Mouse (Mus musculus) heart, embryonic 13.5 days (tissue): ENCODE results near the gene Cdh4. TPM values are rescaled to one million over a fixed set of nuclear protein-coding genes. Genes with fewer than 3 reads are reported as not detected.

ENCODE experiments used
- ATAC-seq: fragments of 200-750 bp; cut with Nextera tagmentation; 2 replicates; pipeline ENCODE4 v1.8.0; 2017; ENCODE audit warnings: moderate TSS enrichment; ENCODE audit not compliant: insufficient number of reproducible peaks, low FRiP score, low TSS enrichment; ENCODE audit errors: extremely low read depth
- H3K27ac ChIP-seq: fragments of 300-500 bp; sonication (generic); replicated peaks from 2 replicates; pipeline ENCODE4 v1.5.1; 2015; ENCODE audit warnings: moderate library complexity, mild to moderate bottlenecking, inconsistent platforms
- H3K27me3 ChIP-seq: fragments of 300-500 bp; sonication (generic); replicated peaks from 2 replicates; pipeline ENCODE4 v1.6.1; 2015; ENCODE audit warnings: mild to moderate bottlenecking, inconsistent platforms
- H3K36me3 ChIP-seq: fragments of 300-500 bp; sonication (generic); 2 replicates; pipeline ENCODE4 v1.6.1; 2015; ENCODE audit warnings: mild to moderate bottlenecking, inconsistent platforms
- H3K4me1 ChIP-seq: fragments of 300-500 bp; sonication (generic); 2 replicates; pipeline ENCODE4 v1.6.1; 2015; ENCODE audit warnings: inconsistent platforms
- H3K4me2 ChIP-seq: fragments of 300-500 bp; sonication (generic); 2 replicates; pipeline ENCODE4 v1.6.1; 2015; ENCODE audit warnings: inconsistent platforms, mild to moderate bottlenecking, moderate library complexity
- H3K4me3 ChIP-seq: fragments of 300-500 bp; sonication (generic); 2 replicates; pipeline ENCODE4 v1.5.1; 2015; ENCODE audit warnings: moderate library complexity, mild to moderate bottlenecking, inconsistent platforms
- H3K9ac ChIP-seq: fragments of 300-500 bp; sonication (generic); 2 replicates; pipeline ENCODE4 v1.6.1; 2015; ENCODE audit warnings: inconsistent platforms, mild to moderate bottlenecking, moderate library complexity
- H3K9me3 ChIP-seq: fragments of 300-500 bp; sonication (generic); 2 replicates; pipeline ENCODE4 v1.6.1; 2016; ENCODE audit warnings: inconsistent platforms
- WGBS: fragments of 180-500 bp; shearing (Covaris S2); methylation state at CpG from one replicate; pipeline ENCODE4 v1.1.7; 2015; ENCODE audit warnings: mixed read lengths; 5-methylcytosine and 5-hydroxymethylcytosine counted together
- polyA plus RNA-seq: library from polyadenylated mRNA; unstranded; fragments of >200 nt; fragmentation: Nextera tagmentation; extraction: Ambion mirVana; gene quantifications from 2 replicates; pipeline ENCODE4 v1.2.1, GENCODE M21; 2015

The Cdh4 gene
- polyA plus RNA-seq, 1 experiment from 2014 or later = 1.4 TPM

GRCm38 (mm10) chr2:179679866-179680265 lies 237.6 kb downstream of the Cdh4 start:
- no peaks in the 10 kb centered on the region for H3K4me1 ChIP-seq
- ATAC-seq = no peak
- H3K9me3 ChIP-seq = no peaks in the 10 kb centered on the region
- WGBS = 58% methylated on average over 5 of the region's 5 CpGs
- no peak overlapping the region for H3K4me3 ChIP-seq
- no peak overlapping the region for H3K9ac ChIP-seq
- peaks cover 12% of the 10 kb centered on the region; the same call in 1 of the 2 replicates for H3K27me3 ChIP-seq
- H3K27ac ChIP-seq = no peak overlapping the region
- H3K36me3 ChIP-seq = no peaks in the 10 kb centered on the region
- H3K4me2 ChIP-seq = no peak overlapping the region

- Histone ChIP-seq H3K4me3 (no peak overlapping the region), H3K9ac (no peak overlapping the region), H3K4me1 (no peaks in the 10 kb centered on the region), H3K36me3 (no peaks in the 10 kb centered on the region), H3K27me3 (peaks cover 12% of the 10 kb centered on the region; the same call in 1 of the 2 replicates), H3K9me3 (no peaks in the 10 kb centered on the region), H3K4me2 (no peak overlapping the region), H3K27ac (no peak overlapping the region)
- no peak for ATAC-seq
- WGBS = 67% methylated on average over 1 of the region's 1 CpGs
Measured at GRCm38 (mm10) chr2:179681386-179681785, 239.2 kb downstream of the Cdh4 start.

DNA sequence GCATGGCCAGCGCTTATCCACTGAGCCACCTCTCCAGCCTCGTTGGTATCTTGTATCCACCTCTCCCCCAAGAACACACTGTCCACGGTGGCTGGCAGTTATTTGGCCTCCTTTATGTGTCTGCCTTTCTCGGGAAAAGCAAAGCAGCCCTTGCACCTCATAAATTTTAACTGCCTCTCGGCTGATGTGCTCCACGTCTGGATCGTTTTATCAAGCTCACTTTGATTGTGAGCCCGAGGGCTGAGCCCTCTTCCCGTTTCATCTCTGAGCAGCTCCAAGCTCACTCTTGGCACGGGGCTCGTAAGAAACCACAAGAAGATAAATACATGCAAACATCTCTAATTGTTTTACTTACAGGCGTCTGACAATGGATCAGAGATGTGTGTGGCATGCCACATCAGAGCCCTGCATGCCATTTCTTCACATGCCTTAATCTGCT lies 245.0 kb downstream of the Cdh4 start:
- Histone ChIP-seq H3K9me3 (no peaks in the 10 kb centered on the region), H3K36me3 (no peaks in the 10 kb centered on the region), H3K4me3 (no peak overlapping the region), H3K27me3 (peaks cover 9% of the 10 kb centered on the region), H3K4me2 (no peak overlapping the region), H3K9ac (no peak overlapping the region), H3K27ac (no peak overlapping the region), H3K4me1 (no peaks in the 10 kb centered on the region)
- no peak for ATAC-seq
- 49% methylated on average over 12 of the region's 12 CpGs for whole genome bisulfite sequencing

- peaks cover 13% of the 10 kb centered on the region for H3K27me3 ChIP-seq
- no peak overlapping the region for H3K4me3 ChIP-seq
- WGBS = 73% methylated on average over 5 of the region's 5 CpGs
- no peak for ATAC-seq
- no peaks in the 10 kb centered on the region for H3K36me3 ChIP-seq
- H3K4me2 ChIP-seq = no peak overlapping the region
- H3K9me3 ChIP-seq = no peaks in the 10 kb centered on the region
- no peak overlapping the region for H3K9ac ChIP-seq
- H3K27ac ChIP-seq = no peak overlapping the region
- no peaks in the 10 kb centered on the region for H3K4me1 ChIP-seq
Measured at GRCm38 (mm10) chr2:179688976-179689375, 246.7 kb downstream of the Cdh4 start.

GRCm38 (mm10) chr2:179689761-179690160 lies 247.5 kb downstream of the Cdh4 start:
- ATAC-seq = no peak
- 57% methylated on average over 3 of the region's 3 CpGs for WGBS
- Histone ChIP-seq H3K27ac (no peak overlapping the region), H3K4me3 (no peak overlapping the region), H3K27me3 (peaks cover 10% of the 10 kb centered on the region), H3K4me2 (no peak overlapping the region), H3K4me1 (no peaks in the 10 kb centered on the region), H3K9me3 (no peaks in the 10 kb centered on the region), H3K36me3 (no peaks in the 10 kb centered on the region), H3K9ac (no peak overlapping the region)

DNA sequence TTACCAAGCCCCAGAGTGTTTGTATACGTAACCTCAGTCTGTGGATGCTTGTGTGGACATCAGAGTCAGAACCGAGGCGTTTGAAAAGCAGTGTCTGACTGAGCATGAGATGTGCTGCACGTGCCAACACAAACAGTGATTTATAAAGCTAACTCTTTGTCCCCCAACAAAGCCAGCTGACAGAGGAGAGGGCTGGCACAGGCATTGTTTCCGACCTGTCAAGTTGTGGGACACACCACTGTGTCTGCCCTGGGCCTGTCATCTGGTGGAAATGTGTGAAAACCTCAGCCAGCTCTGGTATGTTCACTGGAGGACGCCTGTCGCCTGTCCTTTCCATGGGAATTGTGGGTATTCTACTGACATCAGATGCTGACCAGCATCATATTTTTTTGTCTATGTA lies 248.3 kb downstream of the Cdh4 start:
- ATAC-seq = no peak
- Histone ChIP-seq H3K27me3 (peaks cover 10% of the 10 kb centered on the region), H3K27ac (no peak overlapping the region), H3K9ac (no peak overlapping the region), H3K4me1 (no peaks in the 10 kb centered on the region), H3K36me3 (no peaks in the 10 kb centered on the region), H3K4me2 (no peak overlapping the region), H3K9me3 (no peaks in the 10 kb centered on the region), H3K4me3 (no peak overlapping the region)
- WGBS = 54% methylated on average over 7 of the region's 7 CpGs

- no peaks in the 10 kb centered on the region for H3K4me1 ChIP-seq
- H3K9me3 ChIP-seq = no peaks in the 10 kb centered on the region
- H3K27me3 ChIP-seq = peaks cover 16% of the 10 kb centered on the region
- no peak overlapping the region for H3K27ac ChIP-seq
- no peak overlapping the region for H3K4me2 ChIP-seq
- H3K36me3 ChIP-seq = no peaks in the 10 kb centered on the region
- 50% methylated on average over 9 of the region's 9 CpGs for WGBS
- no peak for ATAC-seq
- no peak overlapping the region for H3K9ac ChIP-seq
- no peak overlapping the region for H3K4me3 ChIP-seq
Measured at GRCm38 (mm10) chr2:179694936-179695335, 252.7 kb downstream of the Cdh4 start.

DNA sequence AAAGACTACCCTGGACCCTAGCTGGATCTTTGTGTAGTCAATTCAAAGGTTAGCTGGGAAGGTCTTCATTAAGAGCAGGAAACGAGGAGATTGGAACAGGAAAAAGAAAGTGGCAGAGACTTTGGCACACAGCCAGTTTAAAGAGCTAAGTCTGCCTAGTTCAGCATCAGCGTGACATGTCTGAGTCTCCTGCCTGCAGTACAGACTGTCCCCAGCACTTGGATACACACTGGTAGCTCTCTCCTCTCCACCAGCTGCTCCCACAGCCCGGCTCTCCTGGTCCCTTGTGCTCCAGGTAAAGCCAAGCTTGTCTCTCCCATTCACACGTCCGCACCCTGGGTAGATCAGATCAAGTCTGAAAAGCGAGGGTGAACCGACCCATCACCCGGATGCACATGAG lies 255.4 kb downstream of the Cdh4 start:
- no peaks in the 10 kb centered on the region for H3K4me1 ChIP-seq
- H3K9me3 ChIP-seq = no peaks in the 10 kb centered on the region
- 63% methylated on average over 8 of the region's 8 CpGs for WGBS
- no peak overlapping the region for H3K4me3 ChIP-seq
- ATAC-seq = no peak
- H3K36me3 ChIP-seq = no peaks in the 10 kb centered on the region
- peaks cover 20% of the 10 kb centered on the region; the same call in 1 of the 2 replicates for H3K27me3 ChIP-seq
- no peak overlapping the region for H3K27ac ChIP-seq
- H3K9ac ChIP-seq = no peak overlapping the region
- H3K4me2 ChIP-seq = no peak overlapping the region

GRCm38 (mm10) chr2:179698196-179698985 lies 256.2 kb downstream of the Cdh4 start:
- Histone ChIP-seq H3K4me3 (no peak overlapping the region), H3K27me3 (peaks cover 12% of the 10 kb centered on the region; the same call in 1 of the 2 replicates), H3K36me3 (no peaks in the 10 kb centered on the region), H3K4me1 (no peaks in the 10 kb centered on the region), H3K4me2 (no peak overlapping the region), H3K9ac (no peak overlapping the region), H3K9me3 (no peaks in the 10 kb centered on the region), H3K27ac (no peak overlapping the region)
- ATAC-seq = no peak
- 34% methylated on average over 12 of the region's 12 CpGs for WGBS

- Histone ChIP-seq H3K27ac (no peak overlapping the region), H3K27me3 (peaks cover 12% of the 10 kb centered on the region; the same call in 1 of the 2 replicates), H3K4me3 (no peak overlapping the region), H3K4me1 (no peaks in the 10 kb centered on the region), H3K36me3 (no peaks in the 10 kb centered on the region), H3K9ac (no peak overlapping the region), H3K9me3 (no peaks in the 10 kb centered on the region), H3K4me2 (no peak overlapping the region)
- WGBS = 82% methylated on average over 11 of the region's 11 CpGs
- ATAC-seq = no peak
Measured at GRCm38 (mm10) chr2:179705043-179705442, 262.8 kb downstream of the Cdh4 start.

- Histone ChIP-seq H3K27ac (no peak overlapping the region), H3K9ac (no peak overlapping the region), H3K4me3 (no peak overlapping the region), H3K9me3 (no peaks in the 10 kb centered on the region), H3K27me3 (peaks cover 15% of the 10 kb centered on the region; the same call in 1 of the 2 replicates), H3K4me2 (no peak overlapping the region), H3K36me3 (no peaks in the 10 kb centered on the region), H3K4me1 (no peaks in the 10 kb centered on the region)
- WGBS = 68% methylated on average over 7 of the region's 7 CpGs
- no peak for ATAC-seq
Measured at GRCm38 (mm10) chr2:179705461-179705860, 263.2 kb downstream of the Cdh4 start.

- no peak for ATAC-seq
- Histone ChIP-seq H3K27ac (no peak overlapping the region), H3K4me1 (no peaks in the 10 kb centered on the region), H3K36me3 (no peaks in the 10 kb centered on the region), H3K4me2 (no peak overlapping the region), H3K9ac (no peak overlapping the region), H3K9me3 (no peaks in the 10 kb centered on the region), H3K27me3 (peaks cover 13% of the 10 kb centered on the region; the same call in 1 of the 2 replicates), H3K4me3 (no peak overlapping the region)
- 90% methylated on average over 3 of the region's 3 CpGs for WGBS
Measured at GRCm38 (mm10) chr2:179706616-179707015, 264.4 kb downstream of the Cdh4 start.
